Mouse (Mus musculus) liver, embryonic 11.5 days (tissue): ENCODE measurements at regions not wholly inside any gene's neighbourhood (a gene's known extent, or its start where the extent isn't known, plus 50 kb on each side); places are given as distances from the start of the nearest gene placed in this dataset.

ENCODE experiments used
- ATAC-seq: fragments of 200-750 bp; cut with Nextera tagmentation; replicated peaks from 2 replicates; pipeline ENCODE4 v1.8.0; 2017; ENCODE audit warnings: moderate number of reproducible peaks, mild to moderate bottlenecking, moderate TSS enrichment, moderate library complexity; ENCODE audit not compliant: low FRiP score
- DNase-seq: peaks from one replicate; pipeline ENCODE4 v3.0.0-alpha.2; 2017; ENCODE audit warnings: low spot score
- H3K27ac ChIP-seq: fragments of 300-500 bp; sonication (generic); 2 replicates; pipeline ENCODE4 v1.5.1; 2014; ENCODE audit warnings: mild to moderate bottlenecking, low read depth, low read length, control low read depth
- H3K27me3 ChIP-seq: fragments of 300-500 bp; sonication (generic); replicated peaks from 2 replicates; pipeline ENCODE4 v1.6.1; 2014; ENCODE audit warnings: low read length, mixed read lengths; ENCODE audit not compliant: control insufficient read depth, insufficient read depth
- H3K36me3 ChIP-seq: fragments of 300-500 bp; sonication (generic); 2 replicates; pipeline ENCODE4 v1.6.1; 2014; ENCODE audit warnings: mild to moderate bottlenecking, low read length, moderate library complexity, mixed read lengths; ENCODE audit not compliant: control insufficient read depth, insufficient read depth
- H3K4me1 ChIP-seq: fragments of 300-500 bp; sonication (generic); replicated peaks from 2 replicates; pipeline ENCODE4 v1.6.1; 2014; ENCODE audit warnings: low read length, mixed read lengths; ENCODE audit not compliant: control insufficient read depth, insufficient read depth
- H3K4me2 ChIP-seq: fragments of 300-500 bp; sonication (generic); 2 replicates; pipeline ENCODE4 v1.6.1; 2014; ENCODE audit warnings: mild to moderate bottlenecking, control low read depth, moderate library complexity
- H3K4me3 ChIP-seq: fragments of 300-500 bp; sonication (generic); 2 replicates; pipeline ENCODE4 v1.5.1; 2014; ENCODE audit warnings: low read depth, low read length, control low read depth
- H3K9ac ChIP-seq: fragments of 300-500 bp; sonication (generic); 2 replicates; pipeline ENCODE4 v1.6.1; 2014; ENCODE audit warnings: low read depth, low read length, control low read depth
- H3K9me3 ChIP-seq: fragments of 300-500 bp; sonication (generic); 2 replicates; pipeline ENCODE4 v1.6.1; 2016; ENCODE audit warnings: low read length, inconsistent platforms, mixed read lengths; ENCODE audit not compliant: control insufficient read depth
- WGBS: fragments of 180-500 bp; shearing (Covaris S2); extraction: QIAGEN DNeasy Blood & Tissue Kit; methylation state at CpG from one replicate; pipeline ENCODE4 v1.1.7; 2014; 5-methylcytosine and 5-hydroxymethylcytosine counted together

- no peak overlapping the region for H3K27ac ChIP-seq
- no peaks in the 10 kb centered on the region for H3K27me3 ChIP-seq
- no peaks in the 10 kb centered on the region for H3K4me1 ChIP-seq
- 78% methylated on average over 2 of the region's 2 CpGs for WGBS
- no peaks in the 10 kb centered on the region for H3K9me3 ChIP-seq
- DNase-seq (no peak), ATAC-seq (no peak)
- no peaks in the 10 kb centered on the region for H3K36me3 ChIP-seq
- no peak overlapping the region for H3K4me3 ChIP-seq
- H3K4me2 ChIP-seq: no peak overlapping the region
- no peak overlapping the region for H3K9ac ChIP-seq
These were observed 59.2 kb upstream of the Nudt7 start for GRCm38 (mm10) chr8:114074122-114074521.

GRCm38 (mm10) chr8:114076701-114077100 is 56.7 kb upstream of the Nudt7 start:
- Histone ChIP-seq H3K36me3 (no peaks in the 10 kb centered on the region), H3K9ac (no peak overlapping the region), H3K4me3 (no peak overlapping the region), H3K4me2 (no peak overlapping the region), H3K9me3 (no peaks in the 10 kb centered on the region), H3K27ac (no peak overlapping the region), H3K27me3 (no peaks in the 10 kb centered on the region), H3K4me1 (no peaks in the 10 kb centered on the region)
- no peak for DNase-seq
- ATAC-seq: no peak
- 84% methylated on average over 5 of the region's 5 CpGs for WGBS

GRCm38 (mm10) chr8:114081049-114081756 is 52.2 kb upstream of the Nudt7 start:
- Histone ChIP-seq H3K4me3 (no peak overlapping the region), H3K27me3 (no peaks in the 10 kb centered on the region), H3K4me1 (no peaks in the 10 kb centered on the region), H3K9me3 (no peaks in the 10 kb centered on the region), H3K27ac (no peak overlapping the region), H3K36me3 (no peaks in the 10 kb centered on the region), H3K9ac (no peak overlapping the region), H3K4me2 (no peak overlapping the region)
- ATAC-seq (peak; percentile 53; the same call in 1 of the 2 replicates), DNase-seq (peak; percentile 35)
- 17% methylated on average over 10 of the region's 10 CpGs for WGBS

GRCm38 (mm10) chr8:114081757-114082059 is 51.6 kb upstream of the Nudt7 start:
- Histone ChIP-seq H3K9ac (no peak overlapping the region), H3K9me3 (no peaks in the 10 kb centered on the region), H3K27ac (no peak overlapping the region), H3K4me1 (no peaks in the 10 kb centered on the region), H3K27me3 (no peaks in the 10 kb centered on the region), H3K4me2 (no peak overlapping the region), H3K36me3 (no peaks in the 10 kb centered on the region), H3K4me3 (no peak overlapping the region)
- WGBS: 74% methylated on average over 3 of the region's 3 CpGs
- no peak for ATAC-seq
- DNase-seq: no peak
